Mouse (Mus musculus) activated CD4-positive, CD25-positive, alpha-beta regulatory T cell (primary cell): Measurements from ENCODE around the gene Rabac1. TPM values are rescaled to one million over a fixed set of nuclear protein-coding genes. Genes with fewer than 3 reads are reported as not detected.

Experiments
- polyA plus RNA-seq, 2 experiments: library from polyadenylated mRNA; unstranded; fragments of 100-300 nt; shearing (Covaris generic); gene quantifications; one replicate each; pipeline ENCODE4 v1.2.1; 2017

Rabac1 gene
- polyA plus RNA-seq: 100 to 1,000 TPM; 343 to 519 TPM

GRCm38 (mm10) chr7:24971972-24972893 lies at the start of gene Rabac1:
Rabac1 (minus strand) TSS chr7:24972754.

GRCm38 (mm10) chr7:25005421-25006065 lies 33.0 kb upstream of the Rabac1 start, which contains the start of gene Atp1a3:
Atp1a3 (minus strand) TSS chr7:25005958.

GRCm38 (mm10) chr7:24944257-24944950 lies 28.1 kb downstream of the Rabac1 start, which contains the start of gene Gm4881:
Gm4881 (minus strand) TSS chr7:24944494.

Other genes with a start within 250 kb of the Rabac1 start
- gene Gm4763, start 245.8 kb downstream of the Rabac1 start, polyA plus RNA-seq: not detected
- under 1 TPM in 1 of 2 experiments, not detected in 1; 0.15 TPM for gene Cd177, start 212.4 kb downstream of the Rabac1 start, polyA plus RNA-seq
- not detected for gene Ceacam10, start 195.5 kb downstream of the Rabac1 start, polyA plus RNA-seq
- gene Gm9844, start 110.5 kb downstream of the Rabac1 start, polyA plus RNA-seq: 10 to 100 TPM; 39.3 to 42.0 TPM
- gene Lypd4, start 102.8 kb downstream of the Rabac1 start, polyA plus RNA-seq: not detected
- under 1 TPM in 1 of 2 experiments, not detected in 1; 0.17 TPM for gene Dmrtc2, start 102.7 kb downstream of the Rabac1 start, polyA plus RNA-seq
- 1,000 to 10,000 TPM; 3,085 to 5,627 TPM for gene Rps19, start 88.4 kb downstream of the Rabac1 start, polyA plus RNA-seq
- gene Cd79a, start 75.4 kb downstream of the Rabac1 start, polyA plus RNA-seq: 10 to 100 TPM in 1 of 2 experiments, 1 to 10 TPM in 1; 8.8 to 22.2 TPM
- 1,000 to 10,000 TPM; 1,309 to 1,330 TPM for gene Arhgef1, start 69.8 kb downstream of the Rabac1 start, polyA plus RNA-seq
- not detected for gene Gm4881, start 28.3 kb downstream of the Rabac1 start, polyA plus RNA-seq
- 1 to 10 TPM in 1 of 2 experiments, under 1 TPM in 1; 0.47 to 1.8 TPM for gene Atp1a3, start 33.2 kb upstream of the Rabac1 start, polyA plus RNA-seq
- 1 to 10 TPM; 5.9 to 7.7 TPM for gene Grik5, start 99.6 kb upstream of the Rabac1 start, polyA plus RNA-seq
- gene Zfp574, start 99.8 kb upstream of the Rabac1 start, polyA plus RNA-seq: 10 to 100 TPM; 17.5 to 28.2 TPM
- 10 to 100 TPM; 73.9 to 77.6 TPM for gene Pou2f2, start 207.0 kb upstream of the Rabac1 start, polyA plus RNA-seq
- 10 to 100 TPM; 66.7 to 85.6 TPM for gene Dedd2, start 247.9 kb upstream of the Rabac1 start, polyA plus RNA-seq
- 1 to 10 TPM; 2.6 to 3.3 TPM for gene Zfp526, start 248.7 kb upstream of the Rabac1 start, polyA plus RNA-seq